Comparison of ENCODE assay signal across 8 mouse cellular contexts in the genomic region with DNA sequence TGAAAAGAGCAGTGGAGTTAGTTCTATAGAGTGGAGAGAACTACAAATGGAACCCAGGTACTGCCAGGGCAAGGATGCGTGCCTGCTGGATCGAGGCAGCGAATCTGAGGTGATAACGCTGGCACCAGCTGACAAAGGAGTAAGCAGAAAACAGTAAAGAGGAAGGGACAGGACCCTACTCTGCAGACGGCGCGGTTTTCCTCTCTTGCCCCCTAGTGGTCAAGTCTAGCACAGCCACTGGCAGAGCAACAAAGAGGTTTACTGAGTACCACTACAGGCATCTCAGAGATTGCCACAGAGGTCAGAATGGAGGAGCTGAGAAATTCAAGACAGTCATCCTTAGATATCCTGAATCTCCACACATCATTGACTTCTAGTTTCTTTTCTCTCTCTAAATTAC. TPM values are rescaled to one million over a fixed set of nuclear protein-coding genes. Genes with fewer than 3 reads are reported as not detected.
DNase-seq lines count a peak whose midpoint lies in the region; ATAC-seq and TF ChIP-seq lines count a peak whose summit lies in the region.

No protein-coding gene starts in this region.

- peak; percentile 62 for TF ChIP-seq CTCF in cortical plate, adult 2 months (IDR thresholded peaks at IDR 0.05; ENCODE audit: extremely low read depth, insufficient read depth, low read length)
- TF ChIP-seq CTCF in midbrain, postnatal 0 days (IDR thresholded peaks at IDR 0.05) = peak; percentile 86

- no peak overlapping the region for H3K4me3 ChIP-seq in cortical plate, adult 2 months (ENCODE audit: insufficient read depth, low read length)
- no peak overlapping the region for H3K4me3 ChIP-seq in limb, embryonic 11.5 days (ENCODE audit: low read depth, low read length)
- H3K4me3 ChIP-seq in midbrain, postnatal 0 days (ENCODE audit: low read depth, low read length) = no peak overlapping the region

- no peaks in the 10 kb centered on the region for H3K4me1 ChIP-seq in cortical plate, adult 2 months (ENCODE audit: control insufficient read depth, insufficient read depth, low read length)
- no peaks in the 10 kb centered on the region for H3K4me1 ChIP-seq in limb, embryonic 11.5 days (ENCODE audit: control insufficient read depth, insufficient read depth, low read length)
- H3K4me1 ChIP-seq in midbrain, postnatal 0 days (ENCODE audit: insufficient read depth, low read length) = no peaks in the 10 kb centered on the region

- H3K9me3 ChIP-seq in limb, embryonic 11.5 days (ENCODE audit: control insufficient read depth, low read length) = no peaks in the 10 kb centered on the region
- no peaks in the 10 kb centered on the region for H3K9me3 ChIP-seq in midbrain, postnatal 0 days (ENCODE audit: low read length)

- intact Hi-C loops in heart, postnatal 25 days (cut with DNase I) = loop anchor here (2.0 kb wide), 1 partner anchor 195 kb away; no protein-coding TSS in a partner anchor

- H3K36me3 ChIP-seq in limb, embryonic 11.5 days (ENCODE audit: control insufficient read depth, insufficient read depth, low read length) = no peaks in the 10 kb centered on the region
- H3K36me3 ChIP-seq in midbrain, postnatal 0 days (ENCODE audit: insufficient read depth, low read length) = no peaks in the 10 kb centered on the region
- H3K36me3 ChIP-seq in splenic B cell, adult 2 months (ENCODE audit: control insufficient read depth, insufficient read depth, low read length, poor library complexity, severe bottlenecking) = no peaks in the 10 kb centered on the region

- H3K27me3 ChIP-seq in limb, embryonic 11.5 days (ENCODE audit: control insufficient read depth, insufficient read depth, low read length) = no peaks in the 10 kb centered on the region
- H3K27me3 ChIP-seq in midbrain, postnatal 0 days (ENCODE audit: insufficient read depth, low read length) = no peaks in the 10 kb centered on the region
- H3K27me3 ChIP-seq in splenic B cell, adult 2 months (ENCODE audit: control insufficient read depth, insufficient read depth, low read length, poor library complexity, severe bottlenecking) = no peaks in the 10 kb centered on the region

- ATAC-seq in limb, embryonic 11.5 days (ENCODE audit: insufficient number of reproducible peaks, low FRiP score, low TSS enrichment, low read depth) = peak; percentile 62; the same call in 1 of the 2 replicates
- no peak for ATAC-seq in midbrain, postnatal 0 days (ENCODE audit: low FRiP score)

- H3K4me2 ChIP-seq in limb, embryonic 11.5 days (ENCODE audit: low read depth, severe bottlenecking) = peak overlapping the region; percentile 33; the same call in 1 of the 2 replicates
- peak overlapping the region; percentile 25; the same call in 1 of the 2 replicates for H3K4me2 ChIP-seq in midbrain, postnatal 0 days (ENCODE audit: low read depth, low read length, poor library complexity, severe bottlenecking)

- no peak overlapping the region for H3K9ac ChIP-seq in limb, embryonic 11.5 days (ENCODE audit: low read length)
- no peak overlapping the region for H3K9ac ChIP-seq in midbrain, postnatal 0 days (replicated peaks; ENCODE audit: low read length, poor library complexity, severe bottlenecking)

- no peak overlapping the region for H3K27ac ChIP-seq in cortical plate, adult 2 months (ENCODE audit: insufficient read depth, low read length)
- no peak overlapping the region for H3K27ac ChIP-seq in limb, embryonic 11.5 days (replicated peaks; ENCODE audit: low read depth, low read length)
- H3K27ac ChIP-seq in midbrain, postnatal 0 days (ENCODE audit: low read depth, low read length) = no peak overlapping the region

- 6% methylated on average over 7 of the region's 7 CpGs for WGBS in limb, embryonic 11.5 days
- WGBS in midbrain, postnatal 0 days = 5% methylated on average over 7 of the region's 7 CpGs

- peak; percentile 35 to 73 for DNase-seq in heart, adult 18-20 months
- no peak for DNase-seq in heart, postnatal 25 days (ENCODE audit: low spot score)
- DNase-seq in gastrocnemius, postnatal 4 days (ENCODE audit: low spot score in 2 of 2) = peak; percentile 48 to 56
- DNase-seq in kidney, adult 11 months = peak; percentile 22
- DNase-seq in limb, embryonic 11.5 days (ENCODE audit: low spot score) = peak; percentile 90
- DNase-seq in midbrain, postnatal 0 days (ENCODE audit: low spot score) = peak; percentile 78
- DNase-seq in splenic B cell, adult 2 months (ENCODE audit: low read depth, low spot score) = peak; percentile 59

- TF ChIP-seq POLR2A in cortical plate, adult 2 months (IDR thresholded peaks at IDR 0.05; ENCODE audit: extremely low read depth, insufficient read depth, low read length) = no peak

RNA-seq across cellular contexts. Expression of a gene that starts 6.7 kb away (rescaled TPM):
- not detected for total RNA-seq in heart, adult 18-20 months (2021)
- total RNA-seq in heart, postnatal 25 days (2021) = not detected
- not detected in 2 replicates for polyA plus RNA-seq in cortical plate, adult 2 months (2012; rRNA removed)
- not detected for total RNA-seq in gastrocnemius, postnatal 4 days (2021)
- polyA plus RNA-seq in limb, embryonic 11.5 days (2014; fragmentation: Nextera tagmentation; extraction: Ambion mirVana) = not detected in 2 replicates
- not detected in 2 replicates for total RNA-seq in midbrain, postnatal 0 days (2014; rRNA removed)
- polyA plus RNA-seq in midbrain, postnatal 0 days (2015; fragmentation: Nextera tagmentation; extraction: Ambion mirVana) = not detected in 2 replicates

RNA-seq across cellular contexts. Expression of a gene that starts 7.7 kb away (rescaled TPM):
- not detected for total RNA-seq in heart, adult 18-20 months (2021)
- total RNA-seq in heart, postnatal 25 days (2021) = not detected
- not detected in 2 replicates for polyA plus RNA-seq in cortical plate, adult 2 months (2012; rRNA removed)
- total RNA-seq in gastrocnemius, postnatal 4 days (2021) = not detected
- polyA plus RNA-seq in limb, embryonic 11.5 days (2014; fragmentation: Nextera tagmentation; extraction: Ambion mirVana) = not detected in 2 replicates
- total RNA-seq in midbrain, postnatal 0 days (2014; rRNA removed) = not detected in 2 replicates
- not detected in 2 replicates for polyA plus RNA-seq in midbrain, postnatal 0 days (2015; fragmentation: Nextera tagmentation; extraction: Ambion mirVana)

RNA-seq across cellular contexts. Expression of a gene that starts 9.3 kb away (rescaled TPM):
- not detected for total RNA-seq in heart, adult 18-20 months (2021)
- total RNA-seq in heart, postnatal 25 days (2021) = not detected
- not detected in 2 replicates for polyA plus RNA-seq in cortical plate, adult 2 months (2012; rRNA removed)
- not detected for total RNA-seq in gastrocnemius, postnatal 4 days (2021)
- polyA plus RNA-seq in limb, embryonic 11.5 days (2014; fragmentation: Nextera tagmentation; extraction: Ambion mirVana) = not detected in 2 replicates
- total RNA-seq in midbrain, postnatal 0 days (2014; rRNA removed) = not detected in 2 replicates
- polyA plus RNA-seq in midbrain, postnatal 0 days (2015; fragmentation: Nextera tagmentation; extraction: Ambion mirVana) = not detected in 2 replicates

RNA-seq across cellular contexts. Expression of a gene that starts 14.8 kb away (rescaled TPM):
- not detected for total RNA-seq in heart, adult 18-20 months (2021)
- not detected for total RNA-seq in heart, postnatal 25 days (2021)
- polyA plus RNA-seq in cortical plate, adult 2 months (2012; rRNA removed) = not detected in 2 replicates
- total RNA-seq in gastrocnemius, postnatal 4 days (2021) = not detected
- polyA plus RNA-seq in limb, embryonic 11.5 days (2014; fragmentation: Nextera tagmentation; extraction: Ambion mirVana) = not detected in 2 replicates
- not detected in 2 replicates for total RNA-seq in midbrain, postnatal 0 days (2014; rRNA removed)
- polyA plus RNA-seq in midbrain, postnatal 0 days (2015; fragmentation: Nextera tagmentation; extraction: Ambion mirVana) = not detected in 2 replicates

RNA-seq across cellular contexts. Expression of a gene that starts 17.0 kb away (rescaled TPM):
- total RNA-seq in heart, adult 18-20 months (2021) = not detected
- total RNA-seq in heart, postnatal 25 days (2021) = not detected
- polyA plus RNA-seq in cortical plate, adult 2 months (2012; rRNA removed) = not detected in 2 replicates
- not detected for total RNA-seq in gastrocnemius, postnatal 4 days (2021)
- polyA plus RNA-seq in limb, embryonic 11.5 days (2014; fragmentation: Nextera tagmentation; extraction: Ambion mirVana) = not detected in 2 replicates
- total RNA-seq in midbrain, postnatal 0 days (2014; rRNA removed) = not detected in 2 replicates
- not detected in 2 replicates for polyA plus RNA-seq in midbrain, postnatal 0 days (2015; fragmentation: Nextera tagmentation; extraction: Ambion mirVana)
